Mouse (Mus musculus): ENCODE data around the gene Eif4e.
A peak's percentile ranks its signal among the peaks of the same experiment; 100 is the strongest.

Eif4e gene

DNA sequence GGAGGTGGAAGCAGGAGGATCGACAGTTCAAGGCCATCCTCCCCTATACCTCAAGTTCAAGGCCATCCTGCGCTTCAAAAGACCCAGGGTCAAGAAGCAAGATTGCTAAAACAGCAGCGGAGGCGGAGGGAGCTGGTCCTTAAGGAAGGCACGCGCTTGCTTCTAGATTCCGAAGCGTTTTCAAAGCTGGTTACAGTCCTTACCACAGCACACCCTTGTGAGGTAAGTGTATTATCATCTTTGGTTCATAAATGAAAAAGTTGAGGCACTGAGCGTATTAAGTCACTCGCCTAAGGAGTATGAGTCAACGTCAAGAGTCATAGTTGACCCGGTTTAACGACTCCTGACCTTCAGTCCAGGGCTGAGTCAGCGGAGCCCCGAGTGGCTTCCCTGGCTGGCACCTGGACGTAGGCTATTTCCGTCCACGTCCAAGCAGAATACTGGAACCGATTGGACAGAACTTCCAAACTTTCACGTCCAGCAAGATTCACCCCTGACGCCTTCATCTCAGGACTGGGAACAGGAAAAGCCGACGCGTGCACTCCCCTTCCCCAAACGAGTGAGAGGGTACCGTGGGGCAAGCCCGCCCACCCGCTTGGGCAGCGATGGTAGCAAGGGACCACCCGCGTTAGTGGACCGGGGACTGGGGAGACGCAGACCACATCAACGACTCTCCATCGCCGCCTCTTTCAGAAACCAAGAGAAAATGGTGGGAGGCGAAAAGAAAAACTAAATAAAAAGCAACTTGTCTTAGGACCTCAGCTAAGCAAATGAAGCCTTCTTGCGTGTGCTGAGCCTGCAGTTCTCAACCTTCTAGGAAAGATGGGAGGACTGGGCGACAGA lies at the start of gene Eif4e:
Eif4e (plus strand) TSS at position 107 of the 843 bp plus-strand sequence.
- DNase-seq, result peak; percentile 33 to 37

DNA sequence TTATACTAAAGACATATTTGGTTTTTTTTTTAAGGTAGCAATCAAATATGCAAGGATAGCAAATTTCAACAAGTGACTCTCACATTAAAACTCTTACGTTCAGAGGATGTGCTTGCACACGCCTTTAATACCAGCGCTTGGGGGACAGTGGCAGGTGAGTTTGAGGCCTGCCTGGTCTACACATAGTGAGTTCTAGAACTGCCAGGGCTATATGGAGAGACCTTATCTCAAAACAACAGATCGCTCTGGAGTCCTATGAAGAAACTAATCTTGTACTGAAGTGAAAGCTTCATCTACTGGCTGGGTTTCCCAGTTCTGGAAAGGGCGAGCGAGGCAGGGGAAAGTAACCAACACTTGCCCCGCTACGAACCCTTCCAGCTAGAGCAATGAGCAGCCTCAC lies 46.5 kb upstream of the Eif4e start:
- DNase-seq, result no peak

DNA sequence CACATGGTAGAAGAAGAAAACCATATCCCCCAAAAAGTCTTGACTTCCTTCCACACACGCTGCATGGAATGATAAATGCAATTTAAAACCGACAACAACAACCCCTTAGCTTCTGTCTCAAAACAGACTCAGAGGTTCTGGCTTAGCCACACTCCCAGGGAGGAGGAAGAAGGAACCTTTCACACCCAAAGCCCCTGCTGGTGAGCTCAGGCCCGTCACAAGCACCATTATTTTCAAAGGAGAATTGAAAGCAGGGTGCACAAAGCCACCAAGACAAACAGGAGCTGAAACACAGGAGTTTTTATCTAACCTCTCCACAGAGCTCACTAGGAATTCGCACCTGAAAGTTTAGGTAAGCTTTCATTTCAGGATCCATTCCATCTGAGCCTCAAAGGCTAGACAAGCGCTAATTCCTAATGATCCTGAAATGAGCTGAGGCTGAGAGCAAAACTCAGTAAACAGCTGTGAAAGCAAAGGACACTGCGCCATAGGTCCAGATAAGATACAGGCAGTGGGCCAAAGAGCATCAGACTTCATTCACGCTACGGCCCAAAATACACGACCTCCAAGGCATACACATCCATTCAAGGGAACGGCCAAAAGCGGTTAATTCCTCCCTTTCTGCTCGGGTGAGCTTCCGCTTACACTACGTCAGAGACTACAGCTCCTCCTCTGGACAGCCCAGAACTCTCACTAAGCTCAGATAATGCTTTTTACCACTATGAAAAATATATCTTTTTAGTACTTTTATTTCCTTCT lies 44.3 kb upstream of the Eif4e start:
- DNase-seq, result no peak

DNA sequence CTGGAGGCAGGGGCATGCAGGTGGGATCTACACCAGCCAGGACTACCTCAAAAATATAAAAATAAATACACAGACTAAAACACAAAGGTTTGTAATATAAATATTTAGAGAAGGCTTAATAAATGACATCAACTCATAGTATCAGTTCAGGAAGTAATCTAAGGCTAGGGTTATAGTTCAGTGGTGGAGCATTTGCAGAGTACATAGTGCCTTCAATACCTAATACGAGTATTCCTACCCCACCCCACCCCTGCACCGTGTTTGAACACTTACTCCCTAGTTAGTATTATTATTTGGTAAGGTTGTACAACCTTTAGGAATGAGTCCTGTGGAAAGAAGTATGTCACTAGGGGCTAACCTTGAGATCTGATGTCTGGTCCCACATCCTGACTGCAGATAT lies 42.7 kb upstream of the Eif4e start:
- no peak for DNase-seq

DNA sequence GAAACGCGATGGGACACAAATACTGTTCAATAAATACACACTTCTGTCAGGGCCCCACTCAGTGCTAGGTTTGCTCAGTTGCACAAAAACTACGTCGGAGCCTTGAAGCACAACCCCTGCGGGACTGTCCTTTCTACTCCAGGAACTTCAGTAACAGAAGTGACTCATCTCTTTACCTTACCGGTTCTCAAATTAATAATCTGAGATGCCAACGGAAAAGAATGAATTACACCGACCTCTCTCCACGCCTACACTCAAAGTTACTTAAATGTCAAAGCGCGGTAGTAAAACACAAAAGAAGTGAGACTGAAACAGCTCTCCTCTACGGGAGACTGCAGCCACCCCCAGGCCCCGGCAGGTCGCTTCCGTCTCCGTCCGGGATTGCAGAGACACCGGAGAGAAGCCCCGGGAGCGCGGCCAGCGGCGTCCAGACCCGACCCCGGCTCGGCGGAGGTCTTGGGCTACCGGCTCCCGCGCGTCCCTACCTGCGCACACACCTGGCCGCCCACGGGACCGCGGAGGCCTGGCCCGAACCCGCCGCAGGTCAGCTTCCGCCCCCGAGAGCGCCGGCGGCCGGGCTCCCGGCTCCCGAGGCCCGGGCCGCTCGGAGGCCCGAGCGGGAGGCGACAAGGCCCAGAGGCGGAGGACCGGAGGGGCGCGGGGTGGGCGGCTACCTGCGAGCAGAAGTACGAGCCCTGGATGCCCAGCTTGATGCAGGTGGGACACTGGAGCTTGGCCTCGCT lies 37.2 kb upstream of the Eif4e start:
- peak in 1 of 2 experiments; percentile 15 for DNase-seq

DNA sequence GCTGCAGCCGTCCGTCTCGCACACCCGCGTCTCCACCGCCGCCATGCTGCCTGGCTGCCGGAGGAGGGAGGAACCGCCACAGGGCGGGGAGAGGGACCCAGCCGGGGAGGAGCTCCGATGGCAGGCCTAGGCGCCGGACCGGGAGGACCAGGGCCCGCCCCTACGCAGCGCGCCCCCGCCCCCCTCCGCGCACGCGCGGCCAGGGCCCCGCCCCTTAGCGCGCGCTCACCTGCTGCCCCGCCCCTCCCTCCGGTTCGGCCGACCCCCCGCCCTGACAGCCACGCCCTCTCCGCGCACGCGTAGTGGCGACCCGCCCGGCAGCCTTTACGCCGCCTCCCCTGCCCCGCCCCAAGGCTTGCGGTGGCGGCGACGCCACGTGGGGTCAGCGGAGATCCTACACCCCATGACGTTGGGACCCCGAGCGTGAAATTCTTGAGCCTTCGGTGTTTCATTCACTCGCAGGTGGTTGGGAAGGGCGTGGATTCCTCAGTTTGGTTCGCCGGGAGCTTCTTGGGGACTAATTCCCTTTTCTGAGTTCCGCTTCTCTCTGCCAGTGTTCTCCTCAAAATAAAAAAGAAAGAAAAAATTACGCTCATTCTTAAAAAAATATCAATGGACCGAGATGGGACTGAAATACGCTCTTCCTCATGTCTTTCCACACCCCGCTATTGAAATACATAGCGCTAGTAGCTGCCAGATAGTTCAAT lies 36.5 kb upstream of the Eif4e start, which contains the start of gene Metap1:
Metap1 (minus strand) TSS at position 189 of the 707 bp plus-strand sequence.
- DNase-seq, result peak; percentile 97 to 98

DNA sequence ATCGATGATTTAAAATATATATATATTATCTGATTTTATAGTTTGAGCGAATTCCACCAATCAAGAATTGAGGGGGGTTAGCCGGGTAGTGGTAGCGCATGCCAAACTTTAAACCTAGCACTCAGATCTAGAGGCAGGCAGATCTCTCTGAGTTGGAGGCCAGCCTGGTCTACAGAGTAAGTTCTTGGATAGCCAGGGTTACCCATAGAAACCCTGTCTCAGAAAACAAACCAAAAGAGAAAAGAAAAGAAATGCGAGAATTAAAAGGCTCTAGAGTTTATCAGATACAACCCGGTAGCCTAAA lies 36.0 kb upstream of the Eif4e start:
- DNase-seq, result no peak

DNA sequence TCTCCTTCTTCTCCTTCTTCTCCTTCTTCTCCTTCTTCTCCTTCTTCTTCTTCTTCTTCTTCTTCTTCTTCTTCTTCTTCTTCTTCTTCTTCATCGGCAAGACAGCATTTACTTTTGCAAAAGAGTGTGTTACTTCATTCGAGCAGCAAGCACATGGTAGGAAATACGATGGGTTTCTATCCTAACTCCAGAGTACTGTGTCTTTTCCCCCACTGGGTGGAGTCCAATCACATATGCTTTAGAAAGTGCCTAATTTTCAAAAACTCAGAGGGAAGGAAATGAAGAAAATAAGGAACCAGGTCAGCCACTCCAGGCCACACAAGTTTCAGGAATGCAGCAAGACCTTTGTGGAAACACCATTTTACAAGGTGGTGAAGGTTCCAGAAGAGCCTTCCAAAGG lies 32.3 kb upstream of the Eif4e start:
- DNase-seq, result no peak

DNA sequence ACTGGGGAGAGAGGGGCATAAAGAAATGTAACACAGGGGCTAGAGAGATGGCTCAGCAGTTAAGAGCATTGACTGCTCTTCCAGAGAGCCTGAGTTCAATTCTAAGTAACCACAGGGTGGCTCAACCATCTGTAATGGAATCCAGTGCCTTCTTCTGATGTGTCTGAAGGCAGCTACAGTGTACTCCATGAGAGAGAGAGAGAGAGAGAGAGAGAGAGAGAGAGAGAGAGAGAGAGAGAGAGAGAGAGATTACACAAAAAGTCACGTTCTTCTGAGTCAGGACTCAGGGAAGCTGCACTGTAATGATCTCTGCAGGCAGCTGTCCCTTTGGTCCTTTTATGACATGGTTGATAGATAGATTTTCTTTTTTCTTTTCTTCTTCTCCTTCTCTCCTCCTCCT lies 31.4 kb upstream of the Eif4e start:
- no peak for DNase-seq

DNA sequence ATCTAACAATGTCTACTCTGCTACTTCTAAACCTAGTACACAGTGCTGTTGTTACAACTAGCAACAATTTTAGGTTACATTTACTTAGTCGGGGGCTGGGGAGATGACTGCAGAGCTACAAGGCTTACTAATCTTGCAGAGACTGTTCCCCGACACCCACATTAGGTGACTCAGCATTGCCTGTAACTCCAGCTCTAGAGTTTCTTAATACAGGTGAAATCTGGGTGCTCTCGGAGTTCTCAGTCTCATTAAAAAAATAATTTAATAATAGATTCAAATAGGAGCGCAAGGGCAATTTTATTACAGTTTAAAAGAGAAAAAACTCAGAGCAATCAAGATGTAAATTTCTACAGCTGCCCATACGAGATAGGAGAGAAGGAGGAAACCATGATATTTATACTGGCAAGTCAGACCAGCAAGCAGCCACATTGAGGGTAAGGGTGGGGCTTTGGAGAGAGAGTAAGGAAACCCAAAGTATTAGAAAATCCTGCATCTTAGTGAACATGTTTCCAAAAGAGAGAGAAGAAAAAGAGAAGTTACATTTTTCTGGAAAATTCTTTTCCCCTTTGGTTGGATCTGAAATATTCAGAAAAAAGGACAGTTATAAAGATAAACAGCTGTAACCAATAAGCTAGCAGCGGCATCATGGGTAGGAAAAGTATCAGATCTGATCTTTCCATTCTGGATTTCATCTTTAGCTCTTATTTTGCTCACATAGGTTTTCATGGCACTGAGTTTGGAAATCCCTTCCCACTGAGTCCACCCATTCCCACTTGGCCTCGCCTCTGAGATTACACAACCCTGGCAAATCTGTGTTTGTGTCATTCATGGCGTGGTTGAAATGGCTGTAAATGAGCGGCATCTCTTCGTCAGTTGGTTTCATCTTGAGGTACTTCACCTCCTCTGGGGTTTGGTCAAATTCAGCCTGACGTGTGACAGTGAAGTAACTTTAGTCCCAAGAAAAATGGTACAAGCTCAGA lies 30.5 kb upstream of the Eif4e start:
- no peak for DNase-seq

DNA sequence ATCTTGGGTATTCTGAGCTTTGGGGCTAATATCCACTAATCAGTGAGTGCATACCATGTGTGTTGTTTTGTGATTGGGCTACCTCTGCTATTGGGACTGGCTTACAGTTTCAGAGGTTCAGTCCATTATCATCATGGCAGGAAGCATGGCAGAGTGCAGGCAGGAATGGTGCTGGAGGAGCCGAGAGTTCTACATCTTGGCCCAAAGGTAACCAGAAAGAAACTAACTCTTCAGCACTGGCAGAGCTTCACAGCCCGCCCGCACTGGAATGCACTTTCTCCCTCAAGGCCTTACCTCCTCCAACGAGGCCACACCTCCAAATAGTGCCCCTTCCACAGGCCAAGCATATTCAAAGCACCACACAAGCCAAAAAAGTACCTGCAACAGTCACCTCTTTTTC lies 27.2 kb upstream of the Eif4e start:
- no peak for DNase-seq

DNA sequence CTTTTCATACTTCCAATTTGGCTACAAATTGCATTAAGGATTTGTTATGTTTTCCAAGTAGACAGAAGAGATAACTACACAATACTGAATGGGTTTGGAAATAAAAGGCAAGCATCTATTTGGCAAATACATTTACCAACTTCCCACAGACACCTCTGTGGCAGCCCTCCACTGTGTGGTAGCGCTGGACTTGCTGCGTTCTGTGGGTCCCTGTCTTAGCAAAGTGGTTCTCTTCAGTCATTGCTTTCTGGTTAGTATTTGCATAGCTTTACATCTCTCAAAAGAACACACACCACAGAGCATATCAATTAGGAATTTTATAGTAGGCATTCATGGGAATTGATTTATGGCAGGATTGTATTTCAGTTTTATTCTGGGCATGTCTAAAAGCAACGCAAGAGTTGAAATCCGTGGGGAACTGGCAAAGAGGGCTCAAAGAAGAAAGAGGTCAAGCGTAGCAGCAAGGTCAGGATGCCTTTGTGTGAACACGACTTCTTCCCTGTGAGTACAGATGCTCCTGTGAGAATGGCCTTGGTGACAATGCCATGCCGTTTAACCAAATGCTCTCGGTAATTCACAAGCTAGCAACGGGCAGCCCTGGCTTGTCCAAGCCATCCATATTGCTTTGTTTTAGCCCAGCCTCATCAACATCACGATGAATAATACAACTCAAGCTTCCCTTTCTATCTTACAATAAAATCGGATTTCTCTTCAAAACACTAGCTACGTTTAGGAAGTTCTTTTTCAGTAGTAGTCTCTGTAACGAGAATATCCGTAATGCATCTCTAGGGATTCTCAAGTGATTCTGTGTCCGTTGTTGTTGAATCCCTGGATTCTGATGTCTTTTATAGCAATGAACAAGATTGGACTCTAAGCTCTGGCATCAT lies 25.9 kb upstream of the Eif4e start:
- no peak for DNase-seq

DNA sequence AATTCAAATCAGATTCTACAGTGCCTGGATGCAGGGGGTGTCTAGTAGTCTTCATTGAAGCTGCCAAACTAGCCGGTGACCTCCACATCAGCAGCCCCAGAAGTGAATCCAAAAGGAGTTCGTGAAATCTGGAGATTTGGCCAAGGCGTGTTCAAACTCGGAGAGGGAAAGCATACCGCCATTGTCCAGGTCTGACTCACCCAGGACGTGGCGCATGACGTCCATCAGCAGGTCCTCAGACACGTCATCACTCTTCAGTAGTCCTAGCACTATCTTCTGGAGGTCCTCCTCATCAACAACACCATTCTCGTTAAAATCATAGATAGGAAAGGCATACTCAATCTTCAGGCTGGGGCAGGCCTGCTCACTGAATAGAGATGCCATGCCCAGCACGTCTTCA lies 22.2 kb upstream of the Eif4e start:
- no peak for DNase-seq

DNA sequence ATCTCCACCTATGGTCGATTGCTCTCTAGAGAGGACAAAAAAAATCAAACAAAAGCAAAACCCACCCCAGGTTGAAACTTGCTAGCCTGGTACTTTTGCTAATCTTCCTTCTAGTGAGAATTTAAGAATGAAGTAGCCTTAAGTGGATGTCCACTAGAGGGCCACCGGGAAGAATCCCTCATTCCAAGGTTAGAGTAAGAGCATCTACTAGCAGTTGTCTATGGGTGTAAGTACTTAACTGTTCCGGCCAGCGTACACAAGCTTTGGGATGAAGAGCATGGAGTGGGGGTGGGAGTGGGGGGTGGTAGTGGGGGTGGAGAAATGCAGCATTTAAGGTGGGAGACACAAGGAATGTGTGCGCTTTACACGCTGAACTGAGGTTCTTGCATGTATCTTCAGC lies 19.2 kb upstream of the Eif4e start:
- DNase-seq, result no peak

DNA sequence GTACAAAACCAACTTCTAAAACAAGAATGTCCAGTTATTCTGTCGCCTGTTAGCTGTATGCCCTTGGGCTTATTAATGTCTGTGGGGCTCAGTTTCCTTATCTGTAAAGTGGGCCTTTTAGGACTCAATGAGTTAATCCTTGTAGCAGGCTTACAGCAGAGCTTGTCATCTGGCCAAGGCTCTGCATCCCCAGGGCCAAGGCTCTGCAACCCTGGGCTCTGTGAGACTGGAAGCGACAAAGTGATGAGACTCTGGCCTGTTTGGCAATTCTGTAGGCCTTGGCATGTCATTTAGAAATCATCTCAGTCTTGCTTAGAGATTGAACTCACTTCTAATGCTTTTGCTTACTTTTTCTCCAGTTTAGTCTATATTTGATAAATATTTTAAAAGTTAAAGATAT lies 16.4 kb upstream of the Eif4e start:
- DNase-seq, result no peak

DNA sequence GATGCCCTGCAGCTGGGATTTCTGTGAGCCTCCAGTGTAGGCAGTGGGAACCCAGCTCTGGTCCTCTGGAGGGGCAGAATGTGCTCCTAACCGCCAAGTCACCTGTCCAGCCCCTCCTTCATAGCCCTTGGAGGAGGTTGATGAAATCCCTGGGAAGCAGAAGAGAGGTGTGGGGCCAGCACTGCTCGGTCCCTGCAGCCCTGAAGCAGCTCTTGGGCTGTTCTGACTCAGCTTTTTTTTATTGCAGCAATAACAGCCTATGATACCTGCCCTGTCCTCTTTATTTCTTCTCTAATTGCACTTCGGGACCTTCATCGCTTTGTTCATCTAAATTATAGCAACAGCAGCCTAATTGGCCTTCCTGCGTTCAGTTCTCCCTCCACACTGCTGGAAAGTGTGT lies 15.5 kb upstream of the Eif4e start:
- no peak for DNase-seq

DNA sequence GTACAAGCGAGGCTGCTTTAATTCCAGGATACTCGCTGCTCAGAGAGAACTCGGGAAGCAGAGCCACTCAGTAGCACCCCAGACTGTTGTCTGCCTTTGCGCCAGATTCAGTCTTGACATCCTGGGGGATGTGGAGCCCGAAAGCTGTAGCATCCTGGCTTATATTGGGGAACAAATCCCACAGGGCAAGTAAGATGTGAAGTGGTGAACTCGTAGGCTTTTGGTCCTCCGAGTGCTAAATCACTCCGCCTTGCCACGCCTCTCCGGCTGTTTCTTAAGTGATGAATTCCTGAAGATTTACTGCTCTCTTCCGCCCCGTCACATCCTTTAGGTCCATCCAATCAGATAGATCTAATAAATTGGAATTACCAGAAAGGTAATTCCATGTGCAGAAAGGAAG lies 12.7 kb upstream of the Eif4e start:
- DNase-seq, result no peak

DNA sequence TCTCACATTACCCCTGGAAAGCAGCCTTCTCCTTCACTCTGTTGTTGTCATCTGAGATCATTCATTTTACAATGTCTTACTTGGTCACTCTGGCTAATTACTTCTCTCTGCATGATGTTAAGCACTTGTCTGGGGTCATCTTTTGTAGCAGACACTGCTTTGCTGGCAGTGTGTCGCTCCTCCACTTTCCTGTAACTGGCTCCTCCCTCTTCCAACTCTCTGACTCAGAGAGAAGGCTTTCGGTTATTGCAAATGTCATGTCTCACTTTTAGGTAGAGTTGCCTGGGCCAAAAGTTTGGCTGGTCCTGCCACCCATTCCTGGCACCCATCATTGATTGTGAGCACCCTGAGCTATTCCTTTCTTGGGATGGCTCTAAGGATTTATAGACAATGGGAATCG lies 11.2 kb upstream of the Eif4e start:
- no peak for DNase-seq

DNA sequence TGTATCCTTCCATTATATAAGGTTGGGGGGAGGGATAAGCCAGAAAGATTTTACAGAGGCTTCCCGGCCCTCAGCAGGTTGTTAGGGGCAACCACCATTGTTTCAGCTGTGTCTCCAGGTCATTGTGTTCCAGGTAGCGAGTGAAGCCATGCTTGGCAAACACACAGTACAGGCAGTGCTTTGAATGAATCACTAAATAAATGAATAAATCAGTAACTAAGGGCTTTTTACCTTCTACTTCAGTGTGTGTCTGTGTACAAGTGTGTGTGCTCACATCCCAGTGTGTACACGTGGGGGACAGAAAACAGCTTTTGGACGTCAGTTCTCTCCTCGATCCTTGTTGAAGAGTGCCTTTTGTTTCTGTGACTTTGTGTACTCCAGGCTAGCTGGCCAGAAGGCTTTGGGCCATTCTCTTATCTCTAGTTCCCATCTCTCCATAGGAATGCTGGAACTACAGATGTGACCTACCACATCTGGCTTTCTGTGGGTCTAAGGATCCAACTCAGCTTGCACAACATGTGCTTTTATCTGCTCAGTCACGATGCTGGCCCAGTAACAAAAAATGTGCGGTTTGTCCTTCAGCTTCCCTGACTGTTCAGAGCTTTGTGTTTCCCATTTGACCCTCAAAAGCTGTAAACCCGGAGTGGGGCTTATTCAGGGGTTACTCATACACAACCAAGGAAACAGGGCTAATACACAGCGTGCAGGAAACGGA lies 10.2 kb upstream of the Eif4e start:
- DNase-seq, result no peak

DNA sequence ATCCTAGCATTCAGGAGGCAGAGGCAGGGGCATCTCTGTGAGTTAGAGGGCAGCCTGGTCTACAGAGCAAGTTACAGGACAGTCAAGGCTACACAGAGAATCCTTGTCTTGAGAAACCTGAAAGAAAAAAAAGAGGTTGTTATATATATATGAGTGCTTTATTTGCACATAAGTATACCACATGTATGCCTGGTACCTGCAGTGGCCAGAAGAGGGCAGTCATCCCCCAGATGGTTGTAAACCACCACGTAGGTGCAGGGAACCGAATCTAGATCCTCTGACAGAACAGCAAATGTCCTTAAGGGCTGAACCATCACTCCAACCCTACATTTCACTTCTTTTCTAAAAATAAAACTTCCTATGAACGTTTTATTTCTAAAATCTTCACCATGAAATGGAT lies 8.1 kb upstream of the Eif4e start:
- DNase-seq, result peak; percentile 10 to 19

All from spleen, adult 18-20 months (tissue).